ENCODE assay signal across 25 mouse cellular contexts in the genomic region with DNA sequence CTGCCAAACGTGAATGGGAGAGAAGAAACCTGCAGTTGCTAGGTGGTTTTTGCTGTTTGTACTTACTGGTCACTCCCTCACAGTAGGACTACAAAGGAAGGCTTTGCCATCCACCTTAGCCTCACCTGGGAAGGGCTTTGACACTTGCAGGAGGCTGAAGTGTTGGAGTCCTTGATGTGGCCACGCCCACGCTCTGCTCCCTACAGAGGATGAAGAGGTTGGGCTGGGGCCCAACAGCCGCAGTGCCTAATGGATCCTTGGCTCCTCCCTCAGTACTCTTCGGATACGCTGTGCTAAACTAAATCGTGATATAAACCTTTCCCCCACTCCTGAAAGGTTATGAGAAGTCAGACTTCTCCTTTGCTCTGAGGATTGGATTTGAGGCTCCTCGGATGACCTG. TPM values are rescaled to one million over a fixed set of nuclear protein-coding genes. Genes with fewer than 3 reads are reported as not detected.
DNase-seq lines count a peak whose midpoint lies in the region; ATAC-seq and TF ChIP-seq lines count a peak whose summit lies in the region.
"Had no signal": no experiment of that assay in that cellular context is flagged by ENCODE, and none has a peak within 500 bp of the region (broad histone marks: within the 10 kb centered on the region; RNA-seq: fewer than 3 reads in every experiment).

No protein-coding gene starts in this region.

- H3K27ac ChIP-seq in heart, embryonic 12.5 days (ENCODE audit: poor library complexity, severe bottlenecking): no peak overlapping the region
- H3K27ac ChIP-seq in liver, embryonic 11.5 days (ENCODE audit: low read depth, low read length): no peak overlapping the region
- no peak overlapping the region for H3K27ac ChIP-seq in liver, postnatal 0 days (ENCODE audit: low read depth)
- H3K27ac ChIP-seq in embryonic facial prominence, embryonic 15.5 days (replicated peaks): no peak overlapping the region
- H3K27ac ChIP-seq: embryonic facial prominence, embryonic 13.5 days; hindbrain, embryonic 10.5 days; liver, embryonic 13.5 days had no signal

- no peak overlapping the region for H3K9ac ChIP-seq in heart, embryonic 12.5 days
- H3K9ac ChIP-seq in liver, embryonic 11.5 days (ENCODE audit: low read depth, low read length): no peak overlapping the region
- no peak overlapping the region for H3K9ac ChIP-seq in liver, postnatal 0 days (replicated peaks)
- H3K9ac ChIP-seq in embryonic facial prominence, embryonic 15.5 days: no peak overlapping the region
- H3K9ac ChIP-seq: embryonic facial prominence, embryonic 13.5 days; liver, embryonic 13.5 days had no signal

- H3K36me3 ChIP-seq in heart, embryonic 12.5 days: no peaks in the 10 kb centered on the region
- no peaks in the 10 kb centered on the region for H3K36me3 ChIP-seq in liver, embryonic 11.5 days (ENCODE audit: control insufficient read depth, insufficient read depth, low read length)
- H3K36me3 ChIP-seq in liver, postnatal 0 days (replicated peaks; ENCODE audit: insufficient read depth, low read length): no peaks in the 10 kb centered on the region
- no peaks in the 10 kb centered on the region for H3K36me3 ChIP-seq in embryonic facial prominence, embryonic 15.5 days
- H3K36me3 ChIP-seq: embryonic facial prominence, embryonic 13.5 days; hindbrain, embryonic 10.5 days; liver, embryonic 13.5 days had no signal

- peaks cover 14% of the 10 kb centered on the region; the same call in 1 of the 2 replicates for H3K27me3 ChIP-seq in heart, embryonic 12.5 days (replicated peaks)
- H3K27me3 ChIP-seq in liver, embryonic 11.5 days (replicated peaks; ENCODE audit: control insufficient read depth, insufficient read depth, low read length): no peaks in the 10 kb centered on the region
- 0 out of 2 replicates have a peak, but pooled peaks cover 3% of the 10 kb centered on the region for H3K27me3 ChIP-seq in liver, postnatal 0 days (ENCODE audit: insufficient read depth, low read length)
- H3K27me3 ChIP-seq in embryonic facial prominence, embryonic 15.5 days: no peaks in the 10 kb centered on the region
- H3K27me3 ChIP-seq: embryonic facial prominence, embryonic 13.5 days had no signal

- 0 out of 2 replicates have a peak, but pooled peaks have one; percentile 41 for ATAC-seq in heart, embryonic 12.5 days (ENCODE audit: insufficient number of reproducible peaks, low FRiP score)
- no peak for ATAC-seq in liver, embryonic 11.5 days (replicated peaks; ENCODE audit: low FRiP score)
- ATAC-seq in liver, postnatal 0 days: no peak
- no peak for ATAC-seq in embryonic facial prominence, embryonic 15.5 days (ENCODE audit: insufficient number of reproducible peaks, low FRiP score, low TSS enrichment, low read depth)

- H3K9me3 ChIP-seq in heart, embryonic 12.5 days (replicated peaks): no peaks in the 10 kb centered on the region
- no peaks in the 10 kb centered on the region for H3K9me3 ChIP-seq in liver, embryonic 11.5 days (ENCODE audit: control insufficient read depth, low read length)
- no peaks in the 10 kb centered on the region for H3K9me3 ChIP-seq in liver, postnatal 0 days (ENCODE audit: low read length)
- no peaks in the 10 kb centered on the region for H3K9me3 ChIP-seq in embryonic facial prominence, embryonic 15.5 days (replicated peaks)
- H3K9me3 ChIP-seq: embryonic facial prominence, embryonic 13.5 days; hindbrain, embryonic 10.5 days; liver, embryonic 13.5 days had no signal

- no peak for TF ChIP-seq CTCF in liver, postnatal 0 days (IDR thresholded peaks at IDR 0.05; ENCODE audit: low read depth)

- H3K4me3 ChIP-seq in heart, embryonic 12.5 days: no peak overlapping the region
- H3K4me3 ChIP-seq in liver, embryonic 11.5 days (ENCODE audit: low read depth, low read length): no peak overlapping the region
- H3K4me3 ChIP-seq in liver, postnatal 0 days (ENCODE audit: low read depth, low read length): no peak overlapping the region
- no peak overlapping the region for H3K4me3 ChIP-seq in embryonic facial prominence, embryonic 15.5 days (replicated peaks)
- H3K4me3 ChIP-seq: embryonic facial prominence, embryonic 13.5 days; hindbrain, embryonic 10.5 days; liver, embryonic 13.5 days had no signal

- no peak for DNase-seq in heart, postnatal 4 days
- no peak for DNase-seq in liver, embryonic 11.5 days (ENCODE audit: low spot score)
- no peak for DNase-seq in liver, postnatal 0 days
- peak; percentile 38 for DNase-seq in lung, postnatal 10 days
- no peak for DNase-seq in thymus, postnatal 14 days
- DNase-seq in cerebellum, adult 9-10 months: no peak
- DNase-seq: B cell, adult 2 months; cerebellum, adult 11 months; cerebellum, postnatal 36 days; gastrocnemius, postnatal 36 days; kidney, postnatal 36 days; liver, embryonic 13.5 days; right cerebral cortex, adult 18-20 months; spleen, adult 18-20 months had no signal

- no peaks in the 10 kb centered on the region for H3K4me1 ChIP-seq in heart, embryonic 12.5 days (replicated peaks)
- no peaks in the 10 kb centered on the region for H3K4me1 ChIP-seq in liver, embryonic 11.5 days (replicated peaks; ENCODE audit: control insufficient read depth, insufficient read depth, low read length)
- peaks cover under 1% of the 10 kb centered on the region for H3K4me1 ChIP-seq in liver, postnatal 0 days (ENCODE audit: insufficient read depth)
- H3K4me1 ChIP-seq in embryonic facial prominence, embryonic 15.5 days: 0 out of 2 replicates have a peak, but pooled peaks cover 4% of the 10 kb centered on the region
- H3K4me1 ChIP-seq: embryonic facial prominence, embryonic 13.5 days had no signal

- WGBS in heart, embryonic 12.5 days: 7% methylated on average over 8 of the region's 8 CpGs
- 14% methylated on average over 8 of the region's 8 CpGs for WGBS in liver, embryonic 11.5 days
- WGBS in liver, postnatal 0 days (ENCODE audit: insufficient replicate concordance): 37% methylated on average over 8 of the region's 8 CpGs
- WGBS in embryonic facial prominence, embryonic 15.5 days: 10% methylated on average over 8 of the region's 8 CpGs

- H3K4me2 ChIP-seq in heart, embryonic 12.5 days: 0 out of 2 replicates have a peak overlapping the region, but pooled peaks have one; percentile 7
- 0 out of 2 replicates have a peak overlapping the region, but pooled peaks have one; percentile 6 for H3K4me2 ChIP-seq in liver, embryonic 11.5 days
- no peak overlapping the region for H3K4me2 ChIP-seq in liver, postnatal 0 days (ENCODE audit: low read depth, low read length)
- peak overlapping the region; percentile 19; the same call in 1 of the 2 replicates for H3K4me2 ChIP-seq in embryonic facial prominence, embryonic 15.5 days (replicated peaks)
- H3K4me2 ChIP-seq: embryonic facial prominence, embryonic 13.5 days; liver, embryonic 13.5 days had no signal

- TF ChIP-seq EP300 in liver, postnatal 0 days (IDR thresholded peaks at IDR 0.05; ENCODE audit: low read depth): no peak

RNA-seq across cellular contexts. Expression of gene Spty2d1, which starts 12.7 kb away (rescaled TPM):
- 19.4 and 19.8 TPM in 2 replicates for polyA plus RNA-seq in heart, embryonic 12.5 days (2016; fragmentation: Nextera tagmentation; extraction: Ambion mirVana)
- total RNA-seq in heart, postnatal 4 days (2021): 10 to 100 TPM; 15.1 to 15.7 TPM
- 21.4 and 25.3 TPM in 2 replicates for polyA plus RNA-seq in liver, embryonic 11.5 days (2014; fragmentation: Nextera tagmentation; extraction: Ambion mirVana)
- polyA plus RNA-seq in liver, postnatal 0 days (2015; fragmentation: Nextera tagmentation; extraction: Ambion mirVana): 6.0 and 6.4 TPM in 2 replicates
- 20.5 and 21.3 TPM in 2 replicates for polyA plus RNA-seq in embryonic facial prominence, embryonic 15.5 days (2015; fragmentation: Nextera tagmentation; extraction: Ambion mirVana)

RNA-seq across cellular contexts. Expression of gene Tmem86a, which starts 29.4 kb away (rescaled TPM):
- 19.2 and 22.0 TPM in 2 replicates for polyA plus RNA-seq in heart, embryonic 12.5 days (2016; fragmentation: Nextera tagmentation; extraction: Ambion mirVana)
- total RNA-seq in heart, postnatal 4 days (2021): 10 to 100 TPM; 16.9 to 23.8 TPM
- 23.3 and 24.2 TPM in 2 replicates for polyA plus RNA-seq in liver, embryonic 11.5 days (2014; fragmentation: Nextera tagmentation; extraction: Ambion mirVana)
- 35.6 and 42.0 TPM in 2 replicates for polyA plus RNA-seq in liver, postnatal 0 days (2015; fragmentation: Nextera tagmentation; extraction: Ambion mirVana)
- 20.3 and 22.3 TPM in 2 replicates for polyA plus RNA-seq in embryonic facial prominence, embryonic 15.5 days (2015; fragmentation: Nextera tagmentation; extraction: Ambion mirVana)

RNA-seq across cellular contexts. Expression of gene Gm9999, which starts 37.6 kb away (rescaled TPM):
- not detected in 2 replicates for polyA plus RNA-seq in heart, embryonic 12.5 days (2016; fragmentation: Nextera tagmentation; extraction: Ambion mirVana)
- total RNA-seq in heart, postnatal 4 days (2021): not detected
- polyA plus RNA-seq in liver, embryonic 11.5 days (2014; fragmentation: Nextera tagmentation; extraction: Ambion mirVana): not detected in 2 replicates
- polyA plus RNA-seq in liver, postnatal 0 days (2015; fragmentation: Nextera tagmentation; extraction: Ambion mirVana): not detected in 2 replicates
- polyA plus RNA-seq in embryonic facial prominence, embryonic 15.5 days (2015; fragmentation: Nextera tagmentation; extraction: Ambion mirVana): not detected in 2 replicates
- total RNA-seq: adrenal gland, adult 18-20 months; gastrocnemius, postnatal 36 days; layer of hippocampus, postnatal 25 days; left cerebral cortex, postnatal 36 days; monocyte, adult 5-6 weeks had no signal
- polyA plus RNA-seq: embryonic facial prominence, embryonic 13.5 days; forebrain, embryonic 11.5 days; hindbrain, embryonic 10.5 days; liver, embryonic 13.5 days; neural tube, embryonic 14.5 days; urinary bladder, adult 2 months had no signal
